Mouse (Mus musculus) midbrain, embryonic 11.5 days (tissue): ENCODE measurements around the gene Sugt1. TPM values are rescaled to one million over a fixed set of nuclear protein-coding genes. Genes with fewer than 3 reads are reported as not detected.

ENCODE experiments used
- ATAC-seq: fragments of 200-750 bp; cut with Nextera tagmentation; 2 replicates; pipeline ENCODE4 v1.8.0; 2017; ENCODE audit warnings: moderate TSS enrichment, moderate library complexity; ENCODE audit not compliant: low FRiP score
- DNase-seq: peaks from one replicate; pipeline ENCODE4 v3.0.0; 2015; ENCODE audit warnings: low spot score; ENCODE audit errors: missing footprints
- H3K27ac ChIP-seq: fragments of 300-500 bp; sonication (generic); 2 replicates; pipeline ENCODE4 v1.5.1; 2014; ENCODE audit warnings: low read depth, low read length
- H3K27me3 ChIP-seq: fragments of 300-500 bp; sonication (generic); 2 replicates; pipeline ENCODE4 v1.6.1; 2014; ENCODE audit warnings: mild to moderate bottlenecking, low read length, moderate library complexity, mixed read lengths; ENCODE audit not compliant: control insufficient read depth, insufficient read depth
- H3K36me3 ChIP-seq: fragments of 300-500 bp; sonication (generic); 2 replicates; pipeline ENCODE4 v1.6.1; 2014; ENCODE audit warnings: mild to moderate bottlenecking, low read length, moderate library complexity, mixed read lengths; ENCODE audit not compliant: control insufficient read depth, insufficient read depth
- H3K4me1 ChIP-seq: fragments of 300-500 bp; sonication (generic); 2 replicates; pipeline ENCODE4 v1.6.1; 2014; ENCODE audit warnings: low read length; ENCODE audit not compliant: control insufficient read depth, insufficient read depth
- H3K4me2 ChIP-seq: fragments of 300-500 bp; sonication (generic); 2 replicates; pipeline ENCODE4 v1.6.1; 2014; ENCODE audit warnings: mild to moderate bottlenecking, moderate library complexity
- H3K4me3 ChIP-seq: fragments of 300-500 bp; sonication (generic); 2 replicates; pipeline ENCODE4 v1.5.1; 2014; ENCODE audit warnings: low read depth, low read length
- H3K9ac ChIP-seq: fragments of 300-500 bp; sonication (generic); 2 replicates; pipeline ENCODE4 v1.6.1; 2014; ENCODE audit warnings: low read length
- H3K9me3 ChIP-seq: fragments of 300-500 bp; sonication (generic); 2 replicates; pipeline ENCODE4 v1.6.1; 2016; ENCODE audit warnings: low read length; ENCODE audit not compliant: control insufficient read depth
- WGBS: fragments of 180-500 bp; shearing (Covaris S2); extraction: QIAGEN DNeasy Blood & Tissue Kit; methylation state at CpG from one replicate; pipeline ENCODE4 v1.1.7; 2014; 5-methylcytosine and 5-hydroxymethylcytosine counted together
- polyA plus RNA-seq: library from polyadenylated mRNA; unstranded; fragments of >200 nt; fragmentation: Nextera tagmentation; extraction: Ambion mirVana; gene quantifications from 2 replicates; pipeline ENCODE4 v1.2.1, GENCODE M21; 2014

The Sugt1 gene
- polyA plus RNA-seq, 1 experiment from 2014 or later: 163 TPM

- no peak for ATAC-seq
These were observed 13.9 kb upstream of the Sugt1 start for GRCm38 (mm10) chr14:79573482-79574191.

GRCm38 (mm10) chr14:79574361-79574760, 13.1 kb upstream of the Sugt1 start:
- no peak overlapping the region for H3K4me3 ChIP-seq
- H3K9ac ChIP-seq: no peak overlapping the region
- no peaks in the 10 kb centered on the region for H3K27me3 ChIP-seq
- H3K9me3 ChIP-seq: no peaks in the 10 kb centered on the region
- 91% methylated on average over 1 of the region's 1 CpGs for WGBS
- no peak overlapping the region for H3K27ac ChIP-seq
- ATAC-seq: no peak
- DNase-seq: no peak
- no peaks in the 10 kb centered on the region; the same call in 1 of the 2 replicates for H3K36me3 ChIP-seq
- no peak overlapping the region for H3K4me2 ChIP-seq
- no peaks in the 10 kb centered on the region for H3K4me1 ChIP-seq

More at GRCm38 (mm10) chr14:79573482-79574191, 13.9 kb upstream of the Sugt1 start:
- Histone ChIP-seq H3K36me3 (no peaks in the 10 kb centered on the region; the same call in 1 of the 2 replicates), H3K27me3 (no peaks in the 10 kb centered on the region), H3K4me2 (no peak overlapping the region), H3K9ac (no peak overlapping the region), H3K9me3 (no peaks in the 10 kb centered on the region), H3K27ac (no peak overlapping the region), H3K4me1 (no peaks in the 10 kb centered on the region), H3K4me3 (no peak overlapping the region)
- WGBS: 93% methylated on average over 13 of the region's 13 CpGs
- no peak for DNase-seq

GRCm38 (mm10) chr14:79583526-79584245, 3.8 kb upstream of the Sugt1 start:
- Histone ChIP-seq H3K27me3 (no peaks in the 10 kb centered on the region), H3K27ac (no peak overlapping the region), H3K4me3 (no peak overlapping the region), H3K4me2 (no peak overlapping the region), H3K9ac (no peak overlapping the region), H3K4me1 (peaks cover 7% of the 10 kb centered on the region), H3K36me3 (no peaks in the 10 kb centered on the region), H3K9me3 (no peaks in the 10 kb centered on the region)
- ATAC-seq (no peak), DNase-seq (no peak)
- WGBS: 77% methylated on average over 5 of the region's 5 CpGs

DNA sequence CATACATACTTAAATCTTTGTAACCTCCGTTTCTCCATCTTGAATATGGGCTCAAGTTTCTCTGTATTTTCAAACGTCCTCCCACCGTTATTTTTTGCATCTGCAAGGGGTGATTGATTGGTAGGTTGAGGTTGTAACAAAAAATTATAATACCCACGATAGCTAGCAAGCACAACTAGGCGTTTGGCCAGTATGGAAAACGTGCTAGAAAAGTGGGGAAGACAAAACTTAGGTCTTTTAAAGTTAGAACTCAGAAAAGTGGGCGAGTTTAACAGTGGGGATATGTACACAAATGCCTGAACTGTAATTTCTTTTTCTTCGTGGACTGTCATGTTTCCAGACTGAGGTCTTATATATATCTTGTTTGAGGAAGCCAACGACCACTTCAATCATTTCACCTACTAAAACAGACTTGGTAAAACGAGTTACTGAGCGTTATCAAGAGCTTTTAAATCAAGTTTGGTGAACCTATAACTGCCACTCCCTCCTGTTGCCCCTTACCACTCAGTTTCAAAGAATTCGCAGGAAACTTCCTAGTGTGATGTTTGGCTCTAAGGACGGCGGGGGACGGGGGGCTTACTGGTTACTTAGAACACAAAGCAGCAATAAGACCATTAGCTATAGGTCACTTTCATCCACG, 872 bp upstream of the Sugt1 start:
- Histone ChIP-seq H3K4me1 (peaks cover 11% of the 10 kb centered on the region), H3K36me3 (no peaks in the 10 kb centered on the region), H3K27ac (peak overlapping the region; percentile 79), H3K9ac (peak overlapping the region; percentile 78), H3K9me3 (no peaks in the 10 kb centered on the region), H3K27me3 (no peaks in the 10 kb centered on the region), H3K4me2 (peak overlapping the region; percentile 84), H3K4me3 (peak overlapping the region; percentile 67)
- 37% methylated on average over 16 of the region's 16 CpGs for WGBS
- DNase-seq: peak; percentile 85
- ATAC-seq: no peak

DNA sequence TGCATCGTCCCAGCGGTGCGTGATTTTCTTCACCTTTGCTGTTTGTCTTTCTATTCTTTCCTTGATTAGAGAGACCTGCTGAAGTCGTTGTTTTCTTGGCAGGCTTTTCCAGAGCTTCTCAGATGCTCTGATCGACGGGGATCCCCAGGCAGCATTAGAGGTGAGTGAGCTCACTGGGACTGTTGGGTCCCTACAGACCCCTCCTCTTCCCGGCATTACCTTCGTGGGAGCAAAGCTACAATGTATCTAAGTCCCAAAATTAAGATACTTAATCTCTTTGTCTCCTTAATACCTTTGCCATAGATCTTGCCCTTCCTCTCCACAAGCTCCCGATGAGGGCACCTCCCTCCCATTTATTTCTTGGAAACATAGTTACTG, 350 bp downstream of the Sugt1 start:
- Histone ChIP-seq H3K9me3 (no peaks in the 10 kb centered on the region), H3K4me2 (peak overlapping the region; percentile 84), H3K36me3 (no peaks in the 10 kb centered on the region), H3K27me3 (no peaks in the 10 kb centered on the region), H3K4me3 (peak overlapping the region; percentile 67), H3K27ac (0 out of 2 replicates have a peak overlapping the region, but pooled peaks have one; percentile 40), H3K4me1 (peaks cover 11% of the 10 kb centered on the region), H3K9ac (peak overlapping the region; percentile 78)
- WGBS: under 1% methylated on average over 9 of the region's 9 CpGs
- peak; percentile 38 for ATAC-seq
- DNase-seq: no peak

GRCm38 (mm10) chr14:79588534-79588951, 1.1 kb downstream of the Sugt1 start:
- Histone ChIP-seq H3K9ac (peak overlapping the region; percentile 22; the same call in 1 of the 2 replicates), H3K4me3 (peak overlapping the region; percentile 67), H3K27me3 (no peaks in the 10 kb centered on the region), H3K27ac (no peak overlapping the region), H3K4me2 (peak overlapping the region; percentile 84), H3K9me3 (no peaks in the 10 kb centered on the region), H3K36me3 (no peaks in the 10 kb centered on the region), H3K4me1 (peaks cover 11% of the 10 kb centered on the region)
- DNase-seq (no peak), ATAC-seq (no peak)
- WGBS: 91% methylated on average over 9 of the region's 9 CpGs

DNA sequence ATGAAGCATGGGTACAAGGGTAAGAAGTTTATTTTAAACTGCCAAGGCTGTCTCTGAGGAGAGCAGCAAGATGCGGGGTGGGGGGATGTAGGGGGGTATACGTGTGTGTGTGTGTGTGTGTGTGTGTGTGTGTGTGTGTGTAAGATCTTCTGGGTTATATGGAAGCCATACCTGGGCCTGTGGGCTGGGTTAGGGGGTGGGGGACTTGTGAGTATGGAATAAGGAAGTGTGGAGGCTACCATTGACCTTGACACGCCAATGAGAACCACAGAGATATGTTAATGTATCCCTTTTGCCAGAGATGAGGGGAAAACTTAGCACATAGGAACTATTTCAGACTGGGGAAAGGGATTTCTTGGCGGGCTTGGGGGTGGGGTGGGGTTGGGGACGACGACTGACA, 1.9 kb downstream of the Sugt1 start:
- ATAC-seq: no peak
- Histone ChIP-seq H3K36me3 (no peaks in the 10 kb centered on the region), H3K4me3 (no peak overlapping the region), H3K4me1 (peaks cover 11% of the 10 kb centered on the region), H3K9me3 (no peaks in the 10 kb centered on the region), H3K27ac (no peak overlapping the region), H3K4me2 (no peak overlapping the region), H3K27me3 (no peaks in the 10 kb centered on the region), H3K9ac (no peak overlapping the region)
- 89% methylated on average over 6 of the region's 6 CpGs for WGBS
- no peak for DNase-seq

- no peak overlapping the region for H3K4me3 ChIP-seq
- no peaks in the 10 kb centered on the region for H3K27me3 ChIP-seq
- H3K27ac ChIP-seq: no peak overlapping the region
- no peak overlapping the region for H3K9ac ChIP-seq
- H3K4me2 ChIP-seq: no peak overlapping the region
- H3K36me3 ChIP-seq: peaks cover 3% of the 10 kb centered on the region; the same call in 1 of the 2 replicates
- 98% methylated on average over 8 of the region's 8 CpGs for WGBS
- DNase-seq: no peak
- ATAC-seq: no peak
- H3K9me3 ChIP-seq: no peaks in the 10 kb centered on the region
- H3K4me1 ChIP-seq: peaks cover 11% of the 10 kb centered on the region
These were observed 3.4 kb downstream of the Sugt1 start for GRCm38 (mm10) chr14:79590916-79591315.

- H3K4me3 ChIP-seq: no peak overlapping the region
- no peak overlapping the region for H3K4me2 ChIP-seq
- H3K27me3 ChIP-seq: no peaks in the 10 kb centered on the region
- no peak for ATAC-seq
- 86% methylated on average over 2 of the region's 2 CpGs for WGBS
- no peaks in the 10 kb centered on the region for H3K9me3 ChIP-seq
- H3K9ac ChIP-seq: no peak overlapping the region
- H3K4me1 ChIP-seq: peaks cover 11% of the 10 kb centered on the region
- H3K36me3 ChIP-seq: peaks cover 3% of the 10 kb centered on the region; the same call in 1 of the 2 replicates
- no peak overlapping the region for H3K27ac ChIP-seq
- no peak for DNase-seq
These were observed 4.1 kb downstream of the Sugt1 start for GRCm38 (mm10) chr14:79591611-79592010.
